Mouse (Mus musculus): ENCODE data around the gene Mrpl30. TPM values are rescaled to one million over a fixed set of nuclear protein-coding genes. Genes with fewer than 3 reads are reported as not detected.

Gene Mrpl30
- total and polyA plus RNA-seq, 3 experiments: 107 to 242 (median 141) TPM

DNA sequence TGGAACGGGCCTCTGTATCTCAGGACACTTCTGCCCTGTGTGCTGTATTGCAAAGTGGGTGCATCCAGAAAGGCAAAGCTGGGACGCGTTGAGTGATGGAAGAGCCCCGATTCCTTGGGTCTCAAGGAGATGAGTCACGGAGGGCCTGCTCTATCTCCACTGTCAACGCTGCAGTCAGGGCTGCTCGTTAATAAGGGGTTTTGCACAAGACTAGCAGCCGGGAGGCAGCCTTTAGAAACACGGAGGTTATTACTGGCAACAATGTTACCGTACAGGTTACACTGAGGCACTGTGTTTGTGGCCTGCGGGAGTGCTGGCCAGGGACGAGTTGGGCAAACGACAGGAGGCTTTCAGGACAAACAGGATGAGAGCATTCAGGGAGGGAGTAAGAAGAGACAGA, 27.4 kb downstream of the Mrpl30 start:
- Histone ChIP-seq H3K9me3 (replicated peaks; ENCODE audit: low read length) (no peaks in the 10 kb centered on the region), H3K4me1 (ENCODE audit: control insufficient read depth in 1 of 2, insufficient read depth in 2 of 2) (peaks cover 4 to 7% of the 10 kb centered on the region in 2 experiments; a peak in 1 of 4 replicates), H3K4me3 (replicated peaks in 1 of 3; ENCODE audit: low read depth in 2 of 3, low read length in 2 of 3, poor library complexity in 1 of 3) (no peak overlapping the region), H3K79me2 (replicated peaks; ENCODE audit: control insufficient read depth, extremely low read depth, insufficient read depth, poor library complexity, severe bottlenecking) (no peaks in the 10 kb centered on the region), H3K9ac (ENCODE audit: insufficient read depth, low read depth) (no peak overlapping the region), H3K4me2 (ENCODE audit: insufficient read depth, low read depth, poor library complexity, severe bottlenecking) (no peak overlapping the region), H3K27ac (ENCODE audit: insufficient read depth, low read depth) (no peak overlapping the region), H3K27me3 (replicated peaks) (peaks cover 11% of the 10 kb centered on the region), H3K36me3 (replicated peaks in 1 of 2; ENCODE audit: control insufficient read depth in 1 of 2, insufficient read depth in 1 of 2, low read length in 1 of 2) (no peaks in the 10 kb centered on the region)
- DNase-seq (ENCODE audit: extremely low read depth): no peak
- in situ Hi-C loops (cut with MboI; ENCODE audit: low pct_ligation_motif_present, low pct_unique_long_range_greater_than_20kb, low sequenced_read_pairs): no loop called here
- dilution Hi-C loops (cut with MboI; ENCODE audit: extremely low pct_ligation_motif_present, extremely low pct_unique_long_range_greater_than_20kb, low sequenced_read_pairs): no loop called here
- no peak for TF ChIP-seq MAFK (IDR thresholded peaks at IDR 0.05; ENCODE audit: insufficient replicate concordance, low read length)
- no peak for TF ChIP-seq KAT2A (IDR thresholded peaks at IDR 0.05; ENCODE audit: insufficient replicate concordance, low read length)
- TF ChIP-seq ELF1 (IDR thresholded peaks at IDR 0.05; ENCODE audit: low read depth, low read length): no peak
- TF ChIP-seq CHD1 (IDR thresholded peaks at IDR 0.05; ENCODE audit: low read depth, low read length): no peak
- TF ChIP-seq POLR2AphosphoS2 (IDR thresholded peaks at IDR 0.05; ENCODE audit: low read depth, low read length): no peak
- no peak for TF ChIP-seq USF1 (IDR thresholded peaks at IDR 0.05; ENCODE audit: low read depth, low read length)
- TF ChIP-seq SIN3A (IDR thresholded peaks at IDR 0.05; ENCODE audit: low read length): no peak
- TF ChIP-seq IRF4 (IDR thresholded peaks at IDR 0.05; ENCODE audit: low read depth, low read length): no peak
- no peak for TF ChIP-seq MAX (IDR thresholded peaks at IDR 0.05; ENCODE audit: low read length)
- no peak for TF ChIP-seq NELFE (IDR thresholded peaks at IDR 0.05; ENCODE audit: low read depth, low read length)
- TF ChIP-seq CTCF (conservative IDR thresholded peaks at IDR 0.05 in 1 of 2, IDR thresholded peaks at IDR 0.05 in 1 of 2; ENCODE audit: low read depth in 2 of 2, low read length in 2 of 2): no peak
- TF ChIP-seq MYC (IDR thresholded peaks at IDR 0.05; ENCODE audit: low read depth, low read length): no peak
- TF ChIP-seq EP300 (IDR thresholded peaks at IDR 0.05; ENCODE audit: low read length): no peak
- no peak for TF ChIP-seq TCF12 (IDR thresholded peaks at IDR 0.05; ENCODE audit: low read depth, low read length)
- TF ChIP-seq POLR2A (IDR thresholded peaks at IDR 0.05; ENCODE audit: low read depth, low read length): no peak
- no peak for TF ChIP-seq ZKSCAN1 (IDR thresholded peaks at IDR 0.05; ENCODE audit: borderline replicate concordance, low read depth, low read length)
- TF ChIP-seq RAD21 (IDR thresholded peaks at IDR 0.05; ENCODE audit: low read depth, low read length): no peak
- no peak for TF ChIP-seq MXI1 (IDR thresholded peaks at IDR 0.05; ENCODE audit: low read depth, low read length)

DNA sequence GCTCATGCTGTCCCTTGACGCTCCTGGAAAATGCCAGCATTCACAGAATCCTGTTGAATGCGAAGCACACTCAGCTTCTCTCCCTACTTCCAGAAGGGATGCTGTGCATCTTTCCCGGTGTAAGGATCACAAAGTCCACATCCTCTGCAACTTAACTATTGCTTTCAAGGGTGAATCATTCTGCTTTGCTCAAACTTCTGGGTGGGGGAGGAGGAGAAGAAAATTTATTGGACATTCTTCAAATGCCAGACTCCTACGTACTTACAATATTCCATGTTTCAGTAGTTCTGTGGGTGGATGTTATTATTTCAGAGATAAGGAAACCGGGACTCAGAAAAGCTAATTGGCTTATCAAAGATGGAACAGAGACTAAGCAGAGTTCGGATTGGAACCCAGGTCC, 27.8 kb downstream of the Mrpl30 start:
- dilution Hi-C loops (cut with MboI; ENCODE audit: extremely low pct_ligation_motif_present, extremely low pct_unique_long_range_greater_than_20kb, low sequenced_read_pairs): no loop called here
- no peaks in the 10 kb centered on the region for H3K36me3 ChIP-seq (replicated peaks in 1 of 2; ENCODE audit: control insufficient read depth in 1 of 2, insufficient read depth in 1 of 2, low read length in 1 of 2)
- no peaks in the 10 kb centered on the region for H3K9me3 ChIP-seq (replicated peaks; ENCODE audit: low read length)
- no peak overlapping the region for H3K9ac ChIP-seq (ENCODE audit: insufficient read depth, low read depth)
- H3K79me2 ChIP-seq (replicated peaks; ENCODE audit: control insufficient read depth, extremely low read depth, insufficient read depth, poor library complexity, severe bottlenecking): no peaks in the 10 kb centered on the region
- no peak for DNase-seq (ENCODE audit: extremely low read depth)
- peaks cover 10% of the 10 kb centered on the region for H3K27me3 ChIP-seq (replicated peaks)
- TF ChIP-seq MEF2A (IDR thresholded peaks at IDR 0.05; ENCODE audit: borderline replicate concordance, low read depth, low read length) (no peak), ETS1 (conservative IDR thresholded peaks at IDR 0.05; ENCODE audit: low read depth, low read length) (no peak), ELF1 (IDR thresholded peaks at IDR 0.05; ENCODE audit: low read depth, low read length) (no peak), POLR2A (IDR thresholded peaks at IDR 0.05; ENCODE audit: low read depth, low read length) (no peak), JUN (IDR thresholded peaks at IDR 0.05; ENCODE audit: insufficient read depth, low read depth, low read length) (no peak)
- peaks cover 4 to 7% of the 10 kb centered on the region in 2 experiments; a peak in 1 of 4 replicates for H3K4me1 ChIP-seq (ENCODE audit: control insufficient read depth in 1 of 2, insufficient read depth in 2 of 2)
- no peak overlapping the region for H3K4me3 ChIP-seq (replicated peaks in 1 of 3; ENCODE audit: low read depth in 2 of 3, low read length in 2 of 3, poor library complexity in 1 of 3)
- in situ Hi-C loops (cut with MboI; ENCODE audit: low pct_ligation_motif_present, low pct_unique_long_range_greater_than_20kb, low sequenced_read_pairs): no loop called here
- H3K27ac ChIP-seq (ENCODE audit: insufficient read depth, low read depth): no peak overlapping the region
- H3K4me2 ChIP-seq (ENCODE audit: insufficient read depth, low read depth, poor library complexity, severe bottlenecking): no peak overlapping the region
